Mouse (Mus musculus) midbrain, postnatal 0 days (tissue): ENCODE measurements at regions not wholly inside any gene's neighbourhood (a gene's known extent, or its start where the extent isn't known, plus 50 kb on each side); places are given as distances from the start of the nearest gene placed in this dataset.
A peak's percentile ranks its signal among the peaks of the same experiment; 100 is the strongest.

Source experiments
- ATAC-seq: fragments of 200-750 bp; cut with Nextera tagmentation; 2 replicates; pipeline ENCODE4 v1.8.0; 2017; ENCODE audit warnings: moderate number of reproducible peaks, mild to moderate bottlenecking, moderate TSS enrichment, moderate library complexity; ENCODE audit not compliant: low FRiP score
- DNase-seq: peaks from one replicate; pipeline ENCODE4 v3.0.0-alpha.2; 2015; ENCODE audit warnings: low spot score
- H3K27ac ChIP-seq: fragments of 300-500 bp; sonication (generic); 2 replicates; pipeline ENCODE4 v1.5.1; 2014; ENCODE audit warnings: low read depth, mild to moderate bottlenecking, low read length, mixed read lengths
- H3K27me3 ChIP-seq: fragments of 300-500 bp; sonication (generic); 2 replicates; pipeline ENCODE4 v1.6.1; 2014; ENCODE audit warnings: low read length, control low read depth, mixed read lengths; ENCODE audit not compliant: insufficient read depth
- H3K36me3 ChIP-seq: fragments of 300-500 bp; sonication (generic); 2 replicates; pipeline ENCODE4 v1.6.1; 2014; ENCODE audit warnings: low read length, control low read depth, mixed read lengths; ENCODE audit not compliant: insufficient read depth
- H3K4me1 ChIP-seq: fragments of 300-500 bp; sonication (generic); 2 replicates; pipeline ENCODE4 v1.6.1; 2014; ENCODE audit warnings: mild to moderate bottlenecking, control low read depth, antibody characterized with exemption, low read length, mixed read lengths; ENCODE audit not compliant: insufficient read depth
- H3K4me2 ChIP-seq: fragments of 300-500 bp; sonication (generic); 2 replicates; pipeline ENCODE4 v1.6.1; 2014; ENCODE audit warnings: low read depth, mild to moderate bottlenecking, low read length, mixed read lengths; ENCODE audit not compliant: poor library complexity, severe bottlenecking
- H3K4me3 ChIP-seq: fragments of 300-500 bp; sonication (generic); 2 replicates; pipeline ENCODE4 v1.5.1; 2014; ENCODE audit warnings: low read depth, mild to moderate bottlenecking, low read length, moderate library complexity
- H3K9ac ChIP-seq: fragments of 300-500 bp; sonication (generic); replicated peaks from 2 replicates; pipeline ENCODE4 v1.6.1; 2014; ENCODE audit warnings: mild to moderate bottlenecking, low read length, moderate library complexity, mixed read lengths; ENCODE audit not compliant: poor library complexity, severe bottlenecking
- H3K9me3 ChIP-seq: fragments of 300-500 bp; sonication (generic); 2 replicates; pipeline ENCODE4 v1.6.1; 2016; ENCODE audit warnings: low read length, control low read depth
- CTCF ChIP-seq: IDR thresholded peaks from 2 replicates; pipeline ENCODE4 v1.5.1; 2016; ENCODE audit warnings: antibody characterized with exemption, mild to moderate bottlenecking
- WGBS: fragments of 180-500 bp; shearing (Covaris S2); extraction: QIAGEN DNeasy Blood & Tissue Kit; methylation state at CpG from one replicate; pipeline ENCODE4 v1.1.7; 2014; 5-methylcytosine and 5-hydroxymethylcytosine counted together

- Histone ChIP-seq H3K27me3 (no peaks in the 10 kb centered on the region), H3K4me2 (no peak overlapping the region), H3K36me3 (no peaks in the 10 kb centered on the region), H3K9ac (no peak overlapping the region), H3K27ac (no peak overlapping the region), H3K4me3 (no peak overlapping the region), H3K4me1 (no peaks in the 10 kb centered on the region), H3K9me3 (no peaks in the 10 kb centered on the region)
- no peak for ATAC-seq
- 94% methylated on average over 2 of the region's 2 CpGs for WGBS
- no peak for TF ChIP-seq CTCF
- no peak for DNase-seq
Measured at GRCm38 (mm10) chr6:108723751-108724150, 59.1 kb upstream of the Arl8b start.

GRCm38 (mm10) chr6:108731107-108731630 lies 51.7 kb upstream of the Arl8b start:
- H3K27ac ChIP-seq: no peak overlapping the region
- no peaks in the 10 kb centered on the region for H3K27me3 ChIP-seq
- no peaks in the 10 kb centered on the region for H3K9me3 ChIP-seq
- H3K9ac ChIP-seq: no peak overlapping the region
- no peak for ATAC-seq
- H3K36me3 ChIP-seq: no peaks in the 10 kb centered on the region
- H3K4me3 ChIP-seq: no peak overlapping the region
- no peaks in the 10 kb centered on the region for H3K4me1 ChIP-seq
- H3K4me2 ChIP-seq: no peak overlapping the region
- 83% methylated on average over 9 of the region's 9 CpGs for WGBS
- TF ChIP-seq CTCF: 0 out of 2 replicates have a peak, but pooled peaks have one; percentile 13
- no peak for DNase-seq
